Mouse (Mus musculus): ENCODE data around the gene Gpr171. TPM values are rescaled to one million over a fixed set of nuclear protein-coding genes. Genes with fewer than 3 reads are reported as not detected.
"Not testable (repeated sequence)": the region's sequence is repeated elsewhere in the genome, so short reads cannot be mapped to it uniquely, and the experiment has no call there.

The Gpr171 gene
- polyA plus RNA-seq (2014; fragmentation: Nextera tagmentation; extraction: Ambion mirVana): 0.62 and 0.72 TPM in 2 replicates

- Histone ChIP-seq H3K9me3 (ENCODE audit: control insufficient read depth, low read length) (no peaks in the 10 kb centered on the region), H3K27ac (ENCODE audit: low read depth, low read length) (no peak within 1 kb of the TSS), H3K4me3 (ENCODE audit: low read depth, low read length) (no peak within 1 kb of the TSS), H3K27me3 (ENCODE audit: control insufficient read depth, insufficient read depth, low read length) (no peaks in the 10 kb centered on the region), H3K4me2 (no peak within 1 kb of the TSS), H3K36me3 (ENCODE audit: control insufficient read depth, insufficient read depth, low read length) (no peaks in the 10 kb centered on the region), H3K4me1 (ENCODE audit: control insufficient read depth, insufficient read depth, low read length) (no peaks in the 10 kb centered on the region), H3K9ac (ENCODE audit: low read length) (no peak within 1 kb of the TSS)
- ATAC-seq (ENCODE audit: low FRiP score): no peak
- DNase-seq (ENCODE audit: low spot score, missing footprints): no peak
- WGBS: 86% methylated on average over 6 of the region's 6 CpGs
Measured at GRCm38 (mm10) chr3:59101218-59101986, at the start of gene Gpr171. Gpr171 (minus strand) TSS chr3:59101821.

GRCm38 (mm10) chr3:59150624-59151023, 49.0 kb upstream of the Gpr171 start:
- H3K4me3 ChIP-seq (ENCODE audit: low read depth, low read length): no peak overlapping the region
- no peak overlapping the region for H3K27ac ChIP-seq (ENCODE audit: low read depth, low read length)
- 96% methylated on average over 2 of the region's 2 CpGs for WGBS
- no peaks in the 10 kb centered on the region for H3K36me3 ChIP-seq (ENCODE audit: control insufficient read depth, insufficient read depth, low read length)
- no peaks in the 10 kb centered on the region for H3K4me1 ChIP-seq (ENCODE audit: control insufficient read depth, insufficient read depth, low read length)
- H3K4me2 ChIP-seq: no peak overlapping the region
- no peaks in the 10 kb centered on the region for H3K27me3 ChIP-seq (ENCODE audit: control insufficient read depth, insufficient read depth, low read length)
- no peak overlapping the region for H3K9ac ChIP-seq (ENCODE audit: low read length)
- ATAC-seq (ENCODE audit: low FRiP score) (no peak), DNase-seq (ENCODE audit: low spot score, missing footprints) (no peak)
- H3K9me3 ChIP-seq (ENCODE audit: control insufficient read depth, low read length): no peaks in the 10 kb centered on the region

- ATAC-seq (ENCODE audit: low FRiP score): no peak
- H3K4me3 ChIP-seq (ENCODE audit: low read depth, low read length): no peak overlapping the region
Measured at GRCm38 (mm10) chr3:59149646-59150045, 48.0 kb upstream of the Gpr171 start.

GRCm38 (mm10) chr3:59145194-59145593, 43.6 kb upstream of the Gpr171 start:
- H3K9me3 ChIP-seq (ENCODE audit: control insufficient read depth, low read length): no peaks in the 10 kb centered on the region
- H3K4me1 ChIP-seq (ENCODE audit: control insufficient read depth, insufficient read depth, low read length): no peaks in the 10 kb centered on the region
- WGBS: 85% methylated on average over 5 of the region's 5 CpGs
- ATAC-seq (ENCODE audit: low FRiP score): no peak
- no peaks in the 10 kb centered on the region for H3K27me3 ChIP-seq (ENCODE audit: control insufficient read depth, insufficient read depth, low read length)
- no peak overlapping the region for H3K27ac ChIP-seq (ENCODE audit: low read depth, low read length)
- no peak overlapping the region for H3K9ac ChIP-seq (ENCODE audit: low read length)
- DNase-seq (ENCODE audit: low spot score, missing footprints): no peak
- no peak overlapping the region for H3K4me2 ChIP-seq
- H3K4me3 ChIP-seq (ENCODE audit: low read depth, low read length): no peak overlapping the region
- H3K36me3 ChIP-seq (ENCODE audit: control insufficient read depth, insufficient read depth, low read length): no peaks in the 10 kb centered on the region

More at GRCm38 (mm10) chr3:59149646-59150045, 48.0 kb upstream of the Gpr171 start:
- DNase-seq (ENCODE audit: low spot score, missing footprints): no peak
- Histone ChIP-seq H3K4me2 (no peak overlapping the region), H3K9me3 (ENCODE audit: control insufficient read depth, low read length) (no peaks in the 10 kb centered on the region), H3K4me1 (ENCODE audit: control insufficient read depth, insufficient read depth, low read length) (no peaks in the 10 kb centered on the region), H3K27me3 (ENCODE audit: control insufficient read depth, insufficient read depth, low read length) (no peaks in the 10 kb centered on the region), H3K36me3 (ENCODE audit: control insufficient read depth, insufficient read depth, low read length) (no peaks in the 10 kb centered on the region), H3K27ac (ENCODE audit: low read depth, low read length) (no peak overlapping the region), H3K9ac (ENCODE audit: low read length) (no peak overlapping the region)

- Histone ChIP-seq H3K9ac (ENCODE audit: low read length) (no peak overlapping the region), H3K36me3 (ENCODE audit: control insufficient read depth, insufficient read depth, low read length) (no peaks in the 10 kb centered on the region)
Measured at GRCm38 (mm10) chr3:59141507-59142305, 40.1 kb upstream of the Gpr171 start.

GRCm38 (mm10) chr3:59140941-59141340, 39.3 kb upstream of the Gpr171 start:
- not testable (repeated sequence) for H3K9ac ChIP-seq (ENCODE audit: low read length); H3K9me3 ChIP-seq (ENCODE audit: control insufficient read depth, low read length); DNase-seq (ENCODE audit: low spot score, missing footprints); H3K4me1 ChIP-seq (ENCODE audit: control insufficient read depth, insufficient read depth, low read length); H3K27ac ChIP-seq (ENCODE audit: low read depth, low read length); H3K36me3 ChIP-seq (ENCODE audit: control insufficient read depth, insufficient read depth, low read length); H3K4me2 ChIP-seq; H3K4me3 ChIP-seq (ENCODE audit: low read depth, low read length); H3K27me3 ChIP-seq (ENCODE audit: control insufficient read depth, insufficient read depth, low read length); ATAC-seq (ENCODE audit: low FRiP score)
- WGBS: 89% methylated on average over 4 of the region's 4 CpGs

More at GRCm38 (mm10) chr3:59141507-59142305, 40.1 kb upstream of the Gpr171 start:
- Histone ChIP-seq H3K27me3 (ENCODE audit: control insufficient read depth, insufficient read depth, low read length) (no peaks in the 10 kb centered on the region), H3K9me3 (ENCODE audit: control insufficient read depth, low read length) (no peaks in the 10 kb centered on the region), H3K4me1 (ENCODE audit: control insufficient read depth, insufficient read depth, low read length) (no peaks in the 10 kb centered on the region), H3K27ac (ENCODE audit: low read depth, low read length) (no peak overlapping the region), H3K4me3 (ENCODE audit: low read depth, low read length) (no peak overlapping the region), H3K4me2 (no peak overlapping the region)
- WGBS: 79% methylated on average over 8 of the region's 8 CpGs
- ATAC-seq (ENCODE audit: low FRiP score) (no peak), DNase-seq (ENCODE audit: low spot score, missing footprints) (no peak)

GRCm38 (mm10) chr3:59140115-59140514, 38.5 kb upstream of the Gpr171 start:
- DNase-seq (ENCODE audit: low spot score, missing footprints): no peak
- WGBS: 87% methylated on average over 2 of the region's 2 CpGs

GRCm38 (mm10) chr3:59139651-59140051, 38.0 kb upstream of the Gpr171 start:
- Histone ChIP-seq H3K36me3 (ENCODE audit: control insufficient read depth, insufficient read depth, low read length) (no peaks in the 10 kb centered on the region), H3K9me3 (ENCODE audit: control insufficient read depth, low read length) (no peaks in the 10 kb centered on the region), H3K9ac (ENCODE audit: low read length) (no peak overlapping the region), H3K4me1 (ENCODE audit: control insufficient read depth, insufficient read depth, low read length) (no peaks in the 10 kb centered on the region), H3K4me3 (ENCODE audit: low read depth, low read length) (no peak overlapping the region), H3K27ac (ENCODE audit: low read depth, low read length) (no peak overlapping the region), H3K27me3 (ENCODE audit: control insufficient read depth, insufficient read depth, low read length) (no peaks in the 10 kb centered on the region), H3K4me2 (no peak overlapping the region)
- DNase-seq (ENCODE audit: low spot score, missing footprints): no peak
- no peak for ATAC-seq (ENCODE audit: low FRiP score)

More at GRCm38 (mm10) chr3:59140115-59140514, 38.5 kb upstream of the Gpr171 start:
- no peak overlapping the region for H3K4me3 ChIP-seq (ENCODE audit: low read depth, low read length)
- H3K27me3 ChIP-seq (ENCODE audit: control insufficient read depth, insufficient read depth, low read length): no peaks in the 10 kb centered on the region
- no peak overlapping the region for H3K9ac ChIP-seq (ENCODE audit: low read length)
- no peaks in the 10 kb centered on the region for H3K9me3 ChIP-seq (ENCODE audit: control insufficient read depth, low read length)
- ATAC-seq (ENCODE audit: low FRiP score): no peak
- no peaks in the 10 kb centered on the region for H3K36me3 ChIP-seq (ENCODE audit: control insufficient read depth, insufficient read depth, low read length)
- no peak overlapping the region for H3K27ac ChIP-seq (ENCODE audit: low read depth, low read length)
- H3K4me1 ChIP-seq (ENCODE audit: control insufficient read depth, insufficient read depth, low read length): no peaks in the 10 kb centered on the region
- H3K4me2 ChIP-seq: no peak overlapping the region

GRCm38 (mm10) chr3:59138946-59139468, 37.4 kb upstream of the Gpr171 start:
- 82% methylated on average over 12 of the region's 12 CpGs for WGBS
- no peak overlapping the region for H3K4me3 ChIP-seq (ENCODE audit: low read depth, low read length)
- H3K27ac ChIP-seq (ENCODE audit: low read depth, low read length): no peak overlapping the region
- H3K9me3 ChIP-seq (ENCODE audit: control insufficient read depth, low read length): no peaks in the 10 kb centered on the region
- H3K36me3 ChIP-seq (ENCODE audit: control insufficient read depth, insufficient read depth, low read length): no peaks in the 10 kb centered on the region
- H3K9ac ChIP-seq (ENCODE audit: low read length): no peak overlapping the region
- H3K4me2 ChIP-seq: no peak overlapping the region
- H3K4me1 ChIP-seq (ENCODE audit: control insufficient read depth, insufficient read depth, low read length): no peaks in the 10 kb centered on the region
- no peak for DNase-seq (ENCODE audit: low spot score, missing footprints)
- H3K27me3 ChIP-seq (ENCODE audit: control insufficient read depth, insufficient read depth, low read length): no peaks in the 10 kb centered on the region
- no peak for ATAC-seq (ENCODE audit: low FRiP score)
